Mouse (Mus musculus) testis, adult 2 months (tissue): Measurements from ENCODE around the gene Mip. TPM values are rescaled to one million over a fixed set of nuclear protein-coding genes. Genes with fewer than 3 reads are reported as not detected.
"Not testable (repeated sequence)": the region's sequence is repeated elsewhere in the genome, so short reads cannot be mapped to it uniquely, and the experiment has no call there.

Experiments
- H3K27ac ChIP-seq: fragments of 200-500 bp; 2 replicates; pipeline ENCODE4 v1.5.1; 2012; ENCODE audit warnings: low read depth, low read length; ENCODE audit not compliant: control insufficient read depth, insufficient read depth
- H3K27me3 ChIP-seq: fragments of 200-500 bp; 2 replicates; pipeline ENCODE4 v1.6.1; 2012; ENCODE audit warnings: mild to moderate bottlenecking, low read length, moderate library complexity; ENCODE audit not compliant: control insufficient read depth, insufficient read depth
- H3K36me3 ChIP-seq: fragments of 200-500 bp; 2 replicates; pipeline ENCODE4 v1.6.1; 2012; ENCODE audit warnings: mild to moderate bottlenecking, low read length; ENCODE audit not compliant: control insufficient read depth, insufficient read depth
- H3K4me1 ChIP-seq: fragments of 200-500 bp; 2 replicates; pipeline ENCODE4 v1.6.1; 2012; ENCODE audit warnings: low read length; ENCODE audit not compliant: control insufficient read depth, insufficient read depth
- H3K4me3 ChIP-seq: fragments of 200-500 bp; 2 replicates; pipeline ENCODE4 v1.5.1; 2012; ENCODE audit warnings: low read depth, mild to moderate bottlenecking, low read length, moderate library complexity, mixed read lengths; ENCODE audit not compliant: control insufficient read depth
- CTCF ChIP-seq: fragments of 200-500 bp; IDR thresholded peaks from 2 replicates; pipeline ENCODE4 v1.5.1; 2012; ENCODE audit warnings: low read depth, mild to moderate bottlenecking, inconsistent platforms, low read length, moderate library complexity; ENCODE audit not compliant: control insufficient read depth, insufficient read depth, insufficient replicate concordance
- POLR2A ChIP-seq: fragments of 200-500 bp; IDR thresholded peaks from 2 replicates; pipeline ENCODE4 v1.6.1; 2012; ENCODE audit warnings: low read depth, mild to moderate bottlenecking, inconsistent platforms, low read length, moderate library complexity; ENCODE audit not compliant: control insufficient read depth
- polyA plus RNA-seq: library from polyadenylated mRNA; depleted of rRNA; stranded (reverse); fragments of >200 nt; gene quantifications from 2 replicates; pipeline ENCODE4 v1.2.3, GENCODE M21; 2012; rRNA removed

Mip gene
- polyA plus RNA-seq, 1 experiment, result not detected

DNA sequence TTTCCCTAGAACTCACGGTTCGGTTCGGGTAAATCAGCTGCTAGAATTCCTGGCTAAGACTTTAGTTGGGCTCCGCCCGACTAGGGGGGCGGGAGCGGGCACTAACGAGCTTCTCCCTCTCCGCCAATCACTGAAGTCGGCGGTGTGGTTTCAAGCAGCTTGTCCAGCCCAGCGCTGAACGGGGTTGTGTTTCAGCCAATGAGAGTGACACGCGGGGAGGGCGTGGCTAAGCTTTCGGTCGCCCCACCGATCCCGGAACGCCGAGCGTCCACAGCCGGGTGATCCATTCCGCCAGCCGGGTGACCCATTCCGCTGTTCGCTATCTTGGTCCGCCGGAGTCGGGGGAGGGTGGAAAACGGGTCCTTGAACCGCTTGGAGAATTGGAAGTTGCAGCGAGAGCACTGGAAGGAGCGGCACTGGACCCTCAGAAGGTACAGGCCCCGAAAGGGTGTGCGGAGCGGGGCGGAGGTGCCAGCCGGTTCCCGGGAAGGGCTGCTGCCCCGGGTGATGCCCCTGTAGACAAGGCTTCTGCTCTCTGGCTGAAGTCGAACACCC lies 44.7 kb downstream of the Mip start, which contains the start of gene Stat2:
Stat2 (plus strand) TSS at position 273 of the 555 bp plus-strand sequence.
- Histone ChIP-seq H3K4me1 (peaks cover 12% of the 10 kb centered on the region), H3K4me3 (peak within 1 kb of the TSS; percentile 75), H3K36me3 (no peaks in the 10 kb centered on the region), H3K27ac (peak within 1 kb of the TSS; percentile 59), H3K27me3 (no peaks in the 10 kb centered on the region)
- TF ChIP-seq POLR2A, result peak; percentile 95
- no peak for TF ChIP-seq CTCF

DNA sequence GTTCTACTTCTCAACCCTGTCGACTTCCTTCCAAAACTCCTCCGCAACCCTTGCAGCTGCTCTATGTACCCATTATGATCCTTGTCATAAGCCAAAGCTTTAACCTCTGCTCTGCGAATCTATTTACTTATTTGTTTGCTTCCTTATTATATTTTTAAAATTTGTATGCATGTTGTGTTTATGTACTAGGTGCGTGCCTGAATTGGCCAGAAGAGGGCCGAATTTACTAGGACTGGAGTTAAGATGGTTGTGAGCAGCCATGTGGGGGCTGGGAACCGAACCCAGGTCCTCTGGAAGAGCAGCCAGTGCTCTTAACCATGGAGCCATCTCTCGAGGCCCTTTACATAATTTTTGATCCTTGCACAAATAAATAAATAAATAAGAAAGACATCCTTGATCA lies 45.2 kb downstream of the Mip start:
- Histone ChIP-seq H3K27me3 (no peaks in the 10 kb centered on the region), H3K36me3 (no peaks in the 10 kb centered on the region), H3K27ac (peak overlapping the region; percentile 59), H3K4me3 (peak overlapping the region; percentile 75), H3K4me1 (peaks cover 12% of the 10 kb centered on the region)
- TF ChIP-seq CTCF (no peak), POLR2A (no peak)

DNA sequence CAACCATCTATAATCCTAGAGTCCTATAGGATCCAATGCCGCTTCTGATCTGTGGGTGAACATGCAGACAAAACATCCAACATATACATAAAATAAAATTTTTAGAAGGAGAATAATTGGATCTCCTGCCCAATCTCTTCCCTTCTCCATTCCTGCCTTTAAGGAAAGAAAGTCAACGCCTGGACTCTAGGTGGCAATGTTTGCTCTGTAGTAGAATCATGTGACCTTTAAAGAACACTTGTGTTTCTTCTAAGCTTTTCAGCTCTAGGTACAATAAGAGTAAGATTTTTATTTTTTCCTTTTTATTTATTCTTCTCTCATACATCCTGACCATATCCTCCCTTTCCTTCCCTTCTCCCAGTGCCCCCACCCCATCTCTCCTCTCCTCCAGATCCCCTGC lies 46.2 kb downstream of the Mip start:
- H3K4me3 ChIP-seq, result no peak overlapping the region
- TF ChIP-seq CTCF (no peak), POLR2A (no peak)
- peaks cover 12% of the 10 kb centered on the region for H3K4me1 ChIP-seq
- H3K27me3 ChIP-seq, result no peaks in the 10 kb centered on the region
- H3K27ac ChIP-seq, result no peak overlapping the region
- no peaks in the 10 kb centered on the region for H3K36me3 ChIP-seq

DNA sequence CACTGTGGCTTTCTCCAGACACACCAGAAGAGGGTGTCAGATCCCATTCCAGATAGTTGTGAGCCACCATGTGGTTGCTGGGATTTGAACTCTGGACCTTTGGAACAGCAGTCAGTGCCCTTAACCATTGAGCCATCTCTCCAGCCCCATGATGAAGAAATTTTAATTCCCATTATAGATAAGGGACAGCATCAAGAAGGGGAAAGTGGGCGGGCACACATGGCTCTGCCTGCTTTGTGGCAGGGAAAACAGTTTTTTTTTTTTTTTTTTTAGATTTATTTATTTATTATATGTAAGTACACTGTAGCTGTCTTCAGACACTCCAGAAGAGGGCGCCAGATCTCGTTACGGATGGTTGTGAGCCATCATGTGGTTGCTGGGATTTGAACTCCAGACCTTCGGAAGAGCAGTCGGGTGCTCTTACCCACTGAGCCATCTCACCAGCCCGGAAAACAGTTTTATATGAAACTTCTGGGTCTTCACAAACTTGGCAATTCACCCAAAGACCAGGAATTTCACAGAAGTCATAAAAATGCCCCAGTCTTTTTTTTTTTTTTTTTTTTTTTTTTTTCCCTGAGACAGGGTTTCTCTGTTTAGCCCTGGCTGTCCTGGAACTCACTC lies 47.3 kb downstream of the Mip start:
- H3K36me3 ChIP-seq, H3K4me3 ChIP-seq, H3K27ac ChIP-seq, H3K27me3 ChIP-seq: not testable (repeated sequence)
- H3K4me1 ChIP-seq, result peaks cover 12% of the 10 kb centered on the region

DNA sequence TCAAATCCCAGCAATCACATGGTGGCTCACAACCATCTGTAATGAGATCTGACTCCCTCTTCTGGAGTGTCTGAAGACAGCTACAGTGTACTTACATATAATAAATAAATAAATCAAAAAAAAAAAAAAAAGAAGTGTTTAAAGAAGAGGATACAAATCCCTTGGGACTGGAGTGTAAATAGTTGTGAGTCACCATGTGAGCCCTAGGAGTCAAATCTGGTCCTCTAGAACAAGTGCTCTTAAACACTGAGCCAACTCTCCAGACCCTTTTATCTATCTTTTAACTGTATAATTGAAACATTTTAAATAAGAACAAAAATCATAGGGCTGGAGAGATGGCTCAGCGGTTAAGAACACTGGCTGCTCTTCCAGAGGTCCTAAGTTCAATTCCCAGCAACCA lies 49.7 kb downstream of the Mip start:
- H3K27me3 ChIP-seq, H3K4me1 ChIP-seq, H3K36me3 ChIP-seq, H3K27ac ChIP-seq, H3K4me3 ChIP-seq: not testable (repeated sequence)

DNA sequence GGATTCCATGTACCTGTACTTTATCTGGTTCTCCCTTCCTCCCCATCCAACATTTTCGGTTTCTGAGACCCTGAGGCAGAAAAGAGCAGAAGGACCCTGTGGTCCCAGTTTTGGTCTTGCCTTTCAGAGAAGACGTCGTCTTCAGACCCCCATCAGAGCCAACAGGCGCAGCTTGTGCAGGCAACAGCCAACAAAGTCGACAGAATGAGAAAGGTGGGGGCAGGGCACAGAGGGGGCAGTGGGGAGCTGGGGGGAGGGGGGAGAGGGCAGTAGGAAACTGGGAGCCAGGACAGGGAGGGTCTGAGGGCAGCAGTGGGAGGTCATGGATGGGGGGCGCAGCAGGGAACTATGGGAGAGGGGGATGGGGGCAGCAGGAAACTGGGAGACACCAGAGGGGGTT lies 52.5 kb downstream of the Mip start:
- H3K4me3 ChIP-seq, result no peak overlapping the region
- no peaks in the 10 kb centered on the region for H3K27me3 ChIP-seq
- no peaks in the 10 kb centered on the region for H3K4me1 ChIP-seq
- TF ChIP-seq POLR2A, result no peak
- no peak for TF ChIP-seq CTCF
- no peak overlapping the region for H3K27ac ChIP-seq
- no peaks in the 10 kb centered on the region for H3K36me3 ChIP-seq

DNA sequence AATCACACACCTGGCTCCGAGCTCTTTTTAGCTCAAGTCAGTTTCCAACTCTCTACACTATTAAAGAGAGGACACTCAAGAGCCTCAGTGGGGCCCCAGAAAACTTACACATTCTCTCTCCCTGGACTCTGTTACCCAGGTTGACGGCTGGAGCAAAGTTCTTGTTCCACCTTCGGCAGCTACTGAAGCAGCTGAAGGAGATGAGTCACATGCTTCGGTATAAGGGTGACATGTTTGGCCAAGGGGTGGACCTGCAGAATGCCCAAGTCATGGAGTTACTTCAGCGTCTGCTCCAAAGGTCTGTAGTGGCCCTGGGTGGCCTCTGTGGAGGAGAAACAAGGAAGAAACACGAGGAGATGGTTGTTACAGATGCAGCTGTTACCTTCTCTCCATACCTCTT lies 55.3 kb downstream of the Mip start:
- Histone ChIP-seq H3K4me3 (no peak overlapping the region), H3K4me1 (no peaks in the 10 kb centered on the region), H3K36me3 (no peaks in the 10 kb centered on the region), H3K27ac (no peak overlapping the region), H3K27me3 (no peaks in the 10 kb centered on the region)
- TF ChIP-seq CTCF (no peak), POLR2A (no peak)

Other genes with a start within 250 kb of the Mip start
- gene Hsd17b6, start 218.2 kb upstream of the Mip start, polyA plus RNA-seq, result not detected in 2 replicates
- 2.9 and 3.4 TPM in 2 replicates for gene Prim1, start 210.7 kb upstream of the Mip start, polyA plus RNA-seq
- gene Naca, start 190.3 kb upstream of the Mip start, polyA plus RNA-seq, result 229 and 234 TPM in 2 replicates
- gene Ptges3, start 166.9 kb upstream of the Mip start, polyA plus RNA-seq, result 41.6 and 42.7 TPM in 2 replicates
- 805 and 830 TPM in 2 replicates for gene Atp5b, start 142.6 kb upstream of the Mip start, polyA plus RNA-seq
- gene Baz2a, start 134.3 kb upstream of the Mip start, polyA plus RNA-seq, result 90.5 and 100 TPM in 2 replicates
- gene Rbms2, start 45.5 kb upstream of the Mip start, polyA plus RNA-seq, result 17.3 and 19.4 TPM in 2 replicates
- gene Gls2, start 31.4 kb upstream of the Mip start, polyA plus RNA-seq, result 3.7 and 5.3 TPM in 2 replicates
- 3.1 and 3.4 TPM in 2 replicates for gene Spryd4, start 14.0 kb upstream of the Mip start, polyA plus RNA-seq
- gene Timeless, start 6.2 kb downstream of the Mip start, polyA plus RNA-seq, result 3.4 and 4.4 TPM in 2 replicates
- gene Apon, start 28.3 kb downstream of the Mip start, polyA plus RNA-seq, result 0.05 TPM in 1 of 2 replicates, not detected in the other
- 0.44 and 0.60 TPM in 2 replicates for gene Apof, start 42.8 kb downstream of the Mip start, polyA plus RNA-seq
- 6.0 and 6.6 TPM in 2 replicates for gene Stat2, start 44.7 kb downstream of the Mip start, polyA plus RNA-seq
- gene Il23a, start 72.9 kb downstream of the Mip start, polyA plus RNA-seq, result 0.06 and 0.36 TPM in 2 replicates
- 21.1 and 24.6 TPM in 2 replicates for gene Pan2, start 77.5 kb downstream of the Mip start, polyA plus RNA-seq
- gene Cnpy2, start 96.6 kb downstream of the Mip start, polyA plus RNA-seq, result 7.4 and 9.2 TPM in 2 replicates
- gene Cs, start 111.9 kb downstream of the Mip start, polyA plus RNA-seq, result 58.8 and 59.4 TPM in 2 replicates
- gene Coq10a, start 143.2 kb downstream of the Mip start, polyA plus RNA-seq, result 21.2 TPM in 2 replicates
- 6.8 and 7.0 TPM in 2 replicates for gene Ankrd52, start 151.3 kb downstream of the Mip start, polyA plus RNA-seq
- gene Slc39a5, start 175.4 kb downstream of the Mip start, polyA plus RNA-seq, result 0.14 and 0.18 TPM in 2 replicates
- gene Nabp2, start 185.7 kb downstream of the Mip start, polyA plus RNA-seq, result 22.5 and 27.7 TPM in 2 replicates
- 82.6 and 84.1 TPM in 2 replicates for gene Rnf41, start 185.8 kb downstream of the Mip start, polyA plus RNA-seq
- 138 and 141 TPM in 2 replicates for gene Smarcc2, start 233.4 kb downstream of the Mip start, polyA plus RNA-seq